Mouse (Mus musculus): ENCODE results near the gene Slain2. TPM values are rescaled to one million over a fixed set of nuclear protein-coding genes. Genes with fewer than 3 reads are reported as not detected.

Slain2 gene
- polyA plus RNA-seq, 1 experiment from 2014 or later = 25.1 TPM

GRCm38 (mm10) chr5:72899255-72899654 is 14.8 kb upstream of the Slain2 start:
- DNase-seq (no peak), ATAC-seq (ENCODE audit: insufficient read depth) (no peak)
- TF ChIP-seq CTCF (IDR thresholded peaks at IDR 0.05; ENCODE audit: low read depth) = no peak
- 80% methylated on average over 8 of the region's 8 CpGs for WGBS
- Histone ChIP-seq H3K4me1 (ENCODE audit: insufficient read depth) (no peaks in the 10 kb centered on the region), H3K9me3 (ENCODE audit: low read depth, low read length) (no peaks in the 10 kb centered on the region), H3K36me3 (ENCODE audit: insufficient read depth) (no peaks in the 10 kb centered on the region), H3K27me3 (ENCODE audit: insufficient read depth, low read length) (no peaks in the 10 kb centered on the region), H3K4me3 (ENCODE audit: low read depth, low read length) (no peak overlapping the region), H3K4me2 (no peak overlapping the region), H3K27ac (ENCODE audit: low read depth) (no peak overlapping the region), H3K9ac (no peak overlapping the region)

- DNase-seq = no peak
- no peaks in the 10 kb centered on the region for H3K27me3 ChIP-seq (ENCODE audit: insufficient read depth, low read length)
Observed at GRCm38 (mm10) chr5:72901866-72902265, 12.2 kb upstream of the Slain2 start.

GRCm38 (mm10) chr5:72902312-72902711 is 11.8 kb upstream of the Slain2 start:
- no peak overlapping the region for H3K4me3 ChIP-seq (ENCODE audit: low read depth, low read length)
- 68% methylated on average over 3 of the region's 3 CpGs for WGBS
- no peak for ATAC-seq (ENCODE audit: insufficient read depth)
- H3K27ac ChIP-seq (ENCODE audit: low read depth) = no peak overlapping the region
- no peak for DNase-seq
- no peaks in the 10 kb centered on the region for H3K36me3 ChIP-seq (ENCODE audit: insufficient read depth)
- no peak for TF ChIP-seq CTCF (IDR thresholded peaks at IDR 0.05; ENCODE audit: low read depth)
- H3K4me1 ChIP-seq (ENCODE audit: insufficient read depth) = no peaks in the 10 kb centered on the region
- no peaks in the 10 kb centered on the region for H3K9me3 ChIP-seq (ENCODE audit: low read depth, low read length)
- H3K9ac ChIP-seq = no peak overlapping the region
- H3K27me3 ChIP-seq (ENCODE audit: insufficient read depth, low read length) = no peaks in the 10 kb centered on the region
- no peak overlapping the region for H3K4me2 ChIP-seq

More at GRCm38 (mm10) chr5:72901866-72902265, 12.2 kb upstream of the Slain2 start:
- Histone ChIP-seq H3K27ac (ENCODE audit: low read depth) (no peak overlapping the region), H3K36me3 (ENCODE audit: insufficient read depth) (no peaks in the 10 kb centered on the region), H3K9me3 (ENCODE audit: low read depth, low read length) (no peaks in the 10 kb centered on the region), H3K4me3 (ENCODE audit: low read depth, low read length) (no peak overlapping the region), H3K4me2 (no peak overlapping the region), H3K9ac (no peak overlapping the region), H3K4me1 (ENCODE audit: insufficient read depth) (no peaks in the 10 kb centered on the region)
- ATAC-seq (ENCODE audit: insufficient read depth) = no peak
- TF ChIP-seq CTCF (IDR thresholded peaks at IDR 0.05; ENCODE audit: low read depth) = no peak
- WGBS = 78% methylated on average over 4 of the region's 4 CpGs

- Histone ChIP-seq H3K27ac (ENCODE audit: low read depth) (no peak overlapping the region), H3K27me3 (ENCODE audit: insufficient read depth, low read length) (no peaks in the 10 kb centered on the region), H3K4me2 (no peak overlapping the region), H3K36me3 (ENCODE audit: insufficient read depth) (no peaks in the 10 kb centered on the region), H3K4me3 (ENCODE audit: low read depth, low read length) (no peak overlapping the region), H3K9ac (no peak overlapping the region), H3K9me3 (ENCODE audit: low read depth, low read length) (no peaks in the 10 kb centered on the region), H3K4me1 (ENCODE audit: insufficient read depth) (no peaks in the 10 kb centered on the region)
- no peak for ATAC-seq (ENCODE audit: insufficient read depth)
- WGBS = 65% methylated on average over 3 of the region's 3 CpGs
- TF ChIP-seq CTCF (IDR thresholded peaks at IDR 0.05; ENCODE audit: low read depth) = no peak
- DNase-seq = no peak
Observed at GRCm38 (mm10) chr5:72902876-72903516, 11.1 kb upstream of the Slain2 start.

GRCm38 (mm10) chr5:72904903-72905790 is 9.0 kb upstream of the Slain2 start:
- Histone ChIP-seq H3K4me2 (no peak overlapping the region), H3K27ac (ENCODE audit: low read depth) (no peak overlapping the region), H3K27me3 (ENCODE audit: insufficient read depth, low read length) (no peaks in the 10 kb centered on the region), H3K9me3 (ENCODE audit: low read depth, low read length) (no peaks in the 10 kb centered on the region), H3K4me3 (ENCODE audit: low read depth, low read length) (no peak overlapping the region), H3K9ac (no peak overlapping the region), H3K4me1 (ENCODE audit: insufficient read depth) (no peaks in the 10 kb centered on the region), H3K36me3 (ENCODE audit: insufficient read depth) (no peaks in the 10 kb centered on the region)
- WGBS = 63% methylated on average over 18 of the region's 18 CpGs
- DNase-seq (peak; percentile 52), ATAC-seq (ENCODE audit: insufficient read depth) (peak; percentile 72)
- TF ChIP-seq CTCF (IDR thresholded peaks at IDR 0.05; ENCODE audit: low read depth) = no peak

GRCm38 (mm10) chr5:72907402-72907801 is 6.7 kb upstream of the Slain2 start:
- Histone ChIP-seq H3K4me3 (ENCODE audit: low read depth, low read length) (no peak overlapping the region), H3K36me3 (ENCODE audit: insufficient read depth) (no peaks in the 10 kb centered on the region), H3K9ac (no peak overlapping the region), H3K27ac (ENCODE audit: low read depth) (no peak overlapping the region), H3K9me3 (ENCODE audit: low read depth, low read length) (no peaks in the 10 kb centered on the region), H3K27me3 (ENCODE audit: insufficient read depth, low read length) (no peaks in the 10 kb centered on the region), H3K4me1 (ENCODE audit: insufficient read depth) (no peaks in the 10 kb centered on the region), H3K4me2 (no peak overlapping the region)
- DNase-seq (no peak), ATAC-seq (ENCODE audit: insufficient read depth) (no peak)
- WGBS = 75% methylated on average over 6 of the region's 6 CpGs
- TF ChIP-seq CTCF (IDR thresholded peaks at IDR 0.05; ENCODE audit: low read depth) = no peak

GRCm38 (mm10) chr5:72908324-72908936 is 5.7 kb upstream of the Slain2 start:
- Histone ChIP-seq H3K4me3 (ENCODE audit: low read depth, low read length) (no peak overlapping the region), H3K4me1 (ENCODE audit: insufficient read depth) (peaks cover 4% of the 10 kb centered on the region), H3K27me3 (ENCODE audit: insufficient read depth, low read length) (no peaks in the 10 kb centered on the region), H3K9ac (no peak overlapping the region), H3K36me3 (ENCODE audit: insufficient read depth) (no peaks in the 10 kb centered on the region), H3K4me2 (no peak overlapping the region), H3K27ac (ENCODE audit: low read depth) (no peak overlapping the region), H3K9me3 (ENCODE audit: low read depth, low read length) (no peaks in the 10 kb centered on the region)
- ATAC-seq (ENCODE audit: insufficient read depth) = no peak
- no peak for DNase-seq
- no peak for TF ChIP-seq CTCF (IDR thresholded peaks at IDR 0.05; ENCODE audit: low read depth)
- WGBS = 74% methylated on average over 8 of the region's 8 CpGs
